Mouse (Mus musculus): ENCODE data around the gene Pde4b. TPM values are rescaled to one million over a fixed set of nuclear protein-coding genes. Genes with fewer than 3 reads are reported as not detected.

The Pde4b gene
- polyA plus RNA-seq, 1 experiment: 19.5 TPM

GRCm38 (mm10) chr4:102368105-102368735 is 280.9 kb downstream of the Pde4b start:
- Histone ChIP-seq H3K4me3 (ENCODE audit: insufficient read depth, low read length) (no peak overlapping the region), H3K4me1 (ENCODE audit: control insufficient read depth, insufficient read depth, low read length) (no peaks in the 10 kb centered on the region), H3K27ac (ENCODE audit: insufficient read depth, low read depth, low read length) (no peak overlapping the region)
- TF ChIP-seq CTCF (IDR thresholded peaks at IDR 0.05; ENCODE audit: low read depth, low read length) (no peak), POLR2A (IDR thresholded peaks at IDR 0.05; ENCODE audit: borderline replicate concordance, low read depth, low read length) (no peak)

- no peak for TF ChIP-seq POLR2A (IDR thresholded peaks at IDR 0.05; ENCODE audit: borderline replicate concordance, low read depth, low read length)
- no peak for TF ChIP-seq CTCF (IDR thresholded peaks at IDR 0.05; ENCODE audit: low read depth, low read length)
These were observed 287.3 kb downstream of the Pde4b start for GRCm38 (mm10) chr4:102374614-102375013.

GRCm38 (mm10) chr4:102382763-102383505 is 295.6 kb downstream of the Pde4b start:
- Histone ChIP-seq H3K4me3 (ENCODE audit: insufficient read depth, low read length) (no peak overlapping the region), H3K4me1 (ENCODE audit: control insufficient read depth, insufficient read depth, low read length) (no peaks in the 10 kb centered on the region), H3K27ac (ENCODE audit: insufficient read depth, low read depth, low read length) (no peak overlapping the region)
- TF ChIP-seq POLR2A (IDR thresholded peaks at IDR 0.05; ENCODE audit: borderline replicate concordance, low read depth, low read length): no peak
- TF ChIP-seq CTCF (IDR thresholded peaks at IDR 0.05; ENCODE audit: low read depth, low read length): no peak

More at GRCm38 (mm10) chr4:102374614-102375013, 287.3 kb downstream of the Pde4b start:
- Histone ChIP-seq H3K4me3 (ENCODE audit: insufficient read depth, low read length) (no peak overlapping the region), H3K4me1 (ENCODE audit: control insufficient read depth, insufficient read depth, low read length) (no peaks in the 10 kb centered on the region), H3K27ac (ENCODE audit: insufficient read depth, low read depth, low read length) (no peak overlapping the region)

- no peak overlapping the region for H3K4me3 ChIP-seq (ENCODE audit: insufficient read depth, low read length)
- H3K27ac ChIP-seq (ENCODE audit: insufficient read depth, low read depth, low read length): no peak overlapping the region
- no peak for TF ChIP-seq CTCF (IDR thresholded peaks at IDR 0.05; ENCODE audit: low read depth, low read length)
- no peaks in the 10 kb centered on the region for H3K4me1 ChIP-seq (ENCODE audit: control insufficient read depth, insufficient read depth, low read length)
These were observed 306.3 kb downstream of the Pde4b start for GRCm38 (mm10) chr4:102393605-102394004.

GRCm38 (mm10) chr4:102397334-102397733 is 310.0 kb downstream of the Pde4b start:
- Histone ChIP-seq H3K27ac (ENCODE audit: insufficient read depth, low read depth, low read length) (no peak overlapping the region), H3K4me1 (ENCODE audit: control insufficient read depth, insufficient read depth, low read length) (no peaks in the 10 kb centered on the region), H3K4me3 (ENCODE audit: insufficient read depth, low read length) (no peak overlapping the region)
- TF ChIP-seq CTCF (IDR thresholded peaks at IDR 0.05; ENCODE audit: low read depth, low read length) (no peak), POLR2A (IDR thresholded peaks at IDR 0.05; ENCODE audit: borderline replicate concordance, low read depth, low read length) (no peak)

- no peak overlapping the region for H3K4me3 ChIP-seq (ENCODE audit: insufficient read depth, low read length)
- no peaks in the 10 kb centered on the region for H3K4me1 ChIP-seq (ENCODE audit: control insufficient read depth, insufficient read depth, low read length)
- H3K27ac ChIP-seq (ENCODE audit: insufficient read depth, low read depth, low read length): no peak overlapping the region
- TF ChIP-seq CTCF (IDR thresholded peaks at IDR 0.05; ENCODE audit: low read depth, low read length) (no peak), POLR2A (IDR thresholded peaks at IDR 0.05; ENCODE audit: borderline replicate concordance, low read depth, low read length) (no peak)
These were observed 311.2 kb downstream of the Pde4b start for GRCm38 (mm10) chr4:102398512-102398911.

- Histone ChIP-seq H3K4me3 (ENCODE audit: insufficient read depth, low read length) (no peak overlapping the region), H3K4me1 (ENCODE audit: control insufficient read depth, insufficient read depth, low read length) (no peaks in the 10 kb centered on the region), H3K27ac (ENCODE audit: insufficient read depth, low read depth, low read length) (no peak overlapping the region)
- TF ChIP-seq CTCF (IDR thresholded peaks at IDR 0.05; ENCODE audit: low read depth, low read length) (no peak), POLR2A (IDR thresholded peaks at IDR 0.05; ENCODE audit: borderline replicate concordance, low read depth, low read length) (no peak)
These were observed 319.5 kb downstream of the Pde4b start for GRCm38 (mm10) chr4:102406848-102407247.

- no peak overlapping the region for H3K4me3 ChIP-seq (ENCODE audit: insufficient read depth, low read length)
- no peak overlapping the region for H3K27ac ChIP-seq (ENCODE audit: insufficient read depth, low read depth, low read length)
- TF ChIP-seq CTCF (IDR thresholded peaks at IDR 0.05; ENCODE audit: low read depth, low read length) (no peak), POLR2A (IDR thresholded peaks at IDR 0.05; ENCODE audit: borderline replicate concordance, low read depth, low read length) (no peak)
- H3K4me1 ChIP-seq (ENCODE audit: control insufficient read depth, insufficient read depth, low read length): no peaks in the 10 kb centered on the region
These were observed 320.8 kb downstream of the Pde4b start for GRCm38 (mm10) chr4:102408132-102408531.

GRCm38 (mm10) chr4:102408938-102409337 is 321.6 kb downstream of the Pde4b start:
- H3K4me1 ChIP-seq (ENCODE audit: control insufficient read depth, insufficient read depth, low read length): no peaks in the 10 kb centered on the region
- H3K4me3 ChIP-seq (ENCODE audit: insufficient read depth, low read length): no peak overlapping the region
- TF ChIP-seq CTCF (IDR thresholded peaks at IDR 0.05; ENCODE audit: low read depth, low read length) (no peak), POLR2A (IDR thresholded peaks at IDR 0.05; ENCODE audit: borderline replicate concordance, low read depth, low read length) (no peak)
- no peak overlapping the region for H3K27ac ChIP-seq (ENCODE audit: insufficient read depth, low read depth, low read length)

GRCm38 (mm10) chr4:102413101-102413500 is 325.8 kb downstream of the Pde4b start:
- Histone ChIP-seq H3K4me1 (ENCODE audit: control insufficient read depth, insufficient read depth, low read length) (no peaks in the 10 kb centered on the region), H3K4me3 (ENCODE audit: insufficient read depth, low read length) (no peak overlapping the region), H3K27ac (ENCODE audit: insufficient read depth, low read depth, low read length) (no peak overlapping the region)
- TF ChIP-seq POLR2A (IDR thresholded peaks at IDR 0.05; ENCODE audit: borderline replicate concordance, low read depth, low read length) (no peak), CTCF (IDR thresholded peaks at IDR 0.05; ENCODE audit: low read depth, low read length) (no peak)

Measured in bone marrow macrophage, adult 2 months (primary cell).